Mouse (Mus musculus) MN1 (cell line): ENCODE measurements around the gene Srrt.

Source experiments
- DNase-seq: peaks from one replicate; pipeline ENCODE4 v3.0.0-alpha.2; 2016; ENCODE audit warnings: low spot score

The Srrt gene

DNA sequence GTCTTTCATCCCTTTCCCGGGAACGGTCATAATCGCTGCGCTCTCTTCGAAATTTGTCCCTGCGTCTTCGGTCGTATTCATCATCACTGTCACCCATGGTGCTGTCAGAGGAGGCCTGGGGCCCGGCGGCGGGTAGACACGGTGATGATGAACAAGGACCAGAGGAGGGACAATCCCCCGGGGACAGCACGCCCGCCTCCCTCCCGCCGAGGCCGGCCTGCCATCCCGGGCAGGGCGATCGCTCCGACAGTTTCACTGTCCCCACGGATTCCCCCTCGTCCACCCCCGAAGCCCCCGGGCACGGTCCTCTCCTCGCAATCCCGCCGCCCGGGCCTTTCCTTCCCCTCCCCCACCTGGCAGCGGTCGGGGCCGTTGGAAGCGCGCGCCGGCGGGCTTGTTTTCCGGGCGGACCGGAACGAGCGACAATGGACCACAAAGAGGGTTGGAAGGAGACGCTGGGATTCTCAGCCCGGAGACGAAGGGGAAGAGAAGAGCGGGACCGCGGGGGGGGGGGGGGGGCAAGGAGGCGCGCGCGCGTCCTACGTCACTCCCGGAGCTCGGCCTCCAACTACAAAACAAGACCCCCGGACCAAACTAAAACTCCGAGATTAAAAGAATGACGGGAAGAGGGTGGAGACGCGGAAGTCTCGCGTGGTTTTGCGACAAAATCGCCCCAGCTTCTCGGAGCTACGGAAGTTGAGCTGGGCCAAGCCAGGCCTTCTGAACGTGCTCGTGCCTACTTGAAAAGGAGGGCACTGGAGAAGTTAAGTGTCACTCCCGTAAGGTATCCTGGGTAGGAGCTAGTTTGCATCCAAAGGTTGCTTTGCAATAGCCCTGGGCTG lies at the start of gene Srrt:
Gene Srrt, minus strand, starts transcription at position 604 of the 842 bp plus-strand sequence.
- DNase-seq, result peak; percentile 98

DNA sequence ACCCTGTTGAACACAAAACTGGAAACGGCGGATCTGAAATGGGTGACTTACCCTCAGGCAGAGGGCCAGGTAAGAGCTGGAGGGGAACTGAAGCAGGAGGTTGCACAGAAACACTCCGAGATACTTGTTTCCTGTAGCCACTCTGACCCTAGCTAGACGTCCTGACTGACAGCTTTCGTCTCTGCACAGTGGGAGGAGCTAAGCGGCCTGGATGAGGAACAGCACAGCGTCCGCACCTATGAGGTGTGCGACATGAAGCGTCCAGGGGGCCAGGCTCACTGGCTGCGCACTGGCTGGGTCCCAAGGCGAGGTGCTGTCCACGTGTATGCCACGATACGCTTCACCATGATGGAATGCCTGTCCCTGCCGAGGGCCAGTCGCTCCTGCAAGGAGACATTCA lies 46.6 kb upstream of the Srrt start:
- no peak for DNase-seq

DNA sequence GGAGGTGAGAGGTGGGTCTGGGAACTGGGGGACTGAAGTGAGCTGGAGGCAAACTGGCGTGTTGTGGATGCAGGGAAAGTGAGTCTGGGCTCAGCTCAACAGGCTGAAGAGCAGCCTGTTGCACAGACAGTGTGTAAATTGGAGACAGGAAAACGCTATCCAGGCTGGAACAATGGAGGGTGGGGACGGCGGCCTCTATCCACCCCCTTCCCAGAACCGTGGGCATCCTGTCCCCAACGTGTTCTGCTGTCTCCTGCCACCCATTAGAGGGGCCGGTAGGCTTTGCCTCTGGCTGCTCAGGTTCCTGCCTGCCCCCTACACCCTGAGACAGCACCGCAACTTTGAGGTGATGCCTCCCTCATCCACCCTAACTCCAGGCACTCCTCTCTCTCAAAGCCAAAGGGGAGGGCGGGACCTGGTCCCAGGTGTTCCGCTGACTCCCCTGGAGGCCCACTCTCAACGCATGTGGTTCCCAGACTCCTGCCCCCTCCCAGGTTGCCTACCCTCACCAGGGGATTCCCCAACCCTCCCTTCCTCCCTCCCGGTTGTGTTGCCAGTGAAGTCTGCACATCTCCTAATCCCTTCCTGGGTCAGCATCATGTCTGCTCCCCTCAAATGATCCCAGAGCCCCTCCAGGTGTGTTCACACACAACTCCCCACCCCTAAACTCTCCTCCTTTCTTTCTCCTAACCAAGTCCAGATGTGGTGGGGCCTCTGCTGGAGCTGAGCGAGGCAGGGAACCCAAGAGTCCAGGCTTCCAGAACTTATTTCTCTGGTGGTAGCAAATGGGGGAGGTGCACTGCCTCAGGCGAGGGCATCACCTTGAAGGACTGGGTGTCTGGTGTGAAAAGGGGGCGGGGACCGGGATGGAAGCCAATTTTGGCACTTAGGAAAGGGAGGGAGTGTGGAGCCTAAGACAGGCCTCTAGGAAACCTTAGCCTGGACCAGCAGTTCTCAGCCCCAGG lies 44.8 kb upstream of the Srrt start:
- no peak for DNase-seq

DNA sequence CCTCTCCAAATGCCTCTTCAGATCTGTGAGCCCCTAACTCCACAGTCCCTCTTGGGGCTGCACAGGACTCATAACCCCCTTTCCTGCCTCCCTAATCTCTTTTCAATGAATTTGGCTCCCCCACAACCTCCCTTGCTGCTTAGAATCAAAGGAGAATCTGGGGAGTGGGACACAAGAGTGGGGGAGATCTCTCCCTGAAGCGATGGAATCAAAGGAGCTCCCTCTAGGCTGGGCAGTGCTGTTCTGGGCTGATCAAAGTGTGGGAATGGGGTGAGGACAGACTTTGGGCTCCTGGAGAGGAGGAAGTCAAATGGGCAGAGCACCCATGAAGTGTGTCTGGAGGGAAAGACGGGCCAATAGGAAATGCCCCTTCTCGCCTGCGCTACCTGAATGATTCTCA lies 43.9 kb upstream of the Srrt start:
- no peak for DNase-seq

GRCm38 (mm10) chr5:137351058-137351380 lies 43.5 kb upstream of the Srrt start:
- DNase-seq, result no peak

DNA sequence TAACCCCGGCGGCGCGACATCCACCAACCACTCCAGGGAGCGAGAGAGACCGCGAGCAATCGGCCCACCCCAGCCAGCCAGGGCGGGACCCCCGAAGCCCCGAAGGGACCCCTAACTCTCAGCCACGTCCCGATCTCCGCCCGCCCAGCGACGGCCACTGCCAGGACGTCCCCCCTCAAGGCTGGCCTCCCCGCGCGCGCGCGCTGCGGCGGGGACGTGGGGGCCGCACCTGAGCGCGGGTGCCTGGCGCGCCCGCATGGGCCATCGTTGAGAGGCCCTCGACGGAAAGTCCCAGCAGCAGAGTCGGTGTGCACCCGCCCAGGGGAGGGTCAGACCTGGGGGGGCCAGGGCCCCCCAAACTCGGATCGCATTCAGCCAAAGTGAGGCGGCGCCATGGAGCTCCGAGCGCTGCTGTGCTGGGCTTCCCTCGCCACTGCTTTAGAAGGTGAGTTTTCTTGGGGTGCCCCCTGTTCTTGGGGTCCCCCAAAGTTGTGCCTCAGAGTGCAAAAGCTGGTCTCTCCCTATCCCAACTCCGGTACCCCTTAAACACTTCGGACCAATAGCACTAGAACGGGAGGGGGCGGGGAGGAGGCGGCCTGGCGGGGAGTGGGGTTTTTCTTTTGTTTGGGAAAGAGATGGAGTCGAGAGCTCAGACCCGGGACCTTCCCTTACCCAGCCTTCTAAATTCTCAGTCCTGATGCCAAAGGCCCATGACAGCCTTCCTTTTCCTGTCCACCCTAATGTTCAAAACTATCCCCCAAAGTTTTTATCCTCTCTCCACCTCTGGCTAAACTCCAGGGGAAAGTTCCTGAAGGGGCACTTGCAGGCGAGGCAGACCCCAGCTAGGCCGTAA lies 43.0 kb upstream of the Srrt start:
- DNase-seq, result no peak

DNA sequence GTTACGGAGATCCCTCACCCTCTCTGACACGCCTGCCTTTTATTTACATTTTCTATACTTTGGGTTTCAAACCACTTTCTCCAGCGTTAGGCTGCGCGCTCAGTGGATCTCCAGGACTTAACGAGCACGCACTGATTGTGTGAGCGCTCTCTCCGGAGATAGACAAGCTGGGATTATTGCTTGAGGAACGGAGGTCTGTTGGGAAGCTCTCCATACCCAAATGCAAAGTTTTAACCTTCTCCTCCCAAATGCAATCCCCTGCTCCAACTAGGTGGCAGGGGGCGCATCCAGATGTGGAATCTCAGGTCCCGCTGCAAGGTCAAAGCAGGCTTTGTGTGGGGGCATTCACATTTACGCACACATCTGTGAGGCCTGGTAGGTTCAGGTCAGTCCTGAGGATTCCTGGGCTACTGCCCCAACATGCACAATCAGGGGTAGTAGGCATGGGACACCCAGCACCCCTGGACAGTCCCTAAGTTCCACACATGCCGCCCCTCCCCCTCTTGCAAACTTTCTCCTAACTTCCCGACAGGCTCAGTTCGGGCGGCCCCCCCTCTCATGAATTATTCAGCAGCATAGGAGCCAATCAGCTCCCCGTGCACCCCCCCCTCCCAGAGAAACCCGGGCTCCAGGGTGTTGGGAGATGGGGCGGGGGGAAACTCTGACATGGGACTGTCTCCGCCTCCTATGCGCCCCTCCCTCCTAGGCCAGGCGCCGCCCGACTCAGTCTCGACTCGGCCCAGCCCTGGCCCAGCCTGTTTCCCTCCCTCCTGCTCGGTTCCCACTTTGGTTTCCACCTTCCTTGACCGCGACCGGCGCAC lies 42.1 kb upstream of the Srrt start, which contains the start of gene Ephb4:
Gene Ephb4, plus strand, starts transcription at position 726 of the 821 bp plus-strand sequence.
- peak; percentile 48 for DNase-seq

DNA sequence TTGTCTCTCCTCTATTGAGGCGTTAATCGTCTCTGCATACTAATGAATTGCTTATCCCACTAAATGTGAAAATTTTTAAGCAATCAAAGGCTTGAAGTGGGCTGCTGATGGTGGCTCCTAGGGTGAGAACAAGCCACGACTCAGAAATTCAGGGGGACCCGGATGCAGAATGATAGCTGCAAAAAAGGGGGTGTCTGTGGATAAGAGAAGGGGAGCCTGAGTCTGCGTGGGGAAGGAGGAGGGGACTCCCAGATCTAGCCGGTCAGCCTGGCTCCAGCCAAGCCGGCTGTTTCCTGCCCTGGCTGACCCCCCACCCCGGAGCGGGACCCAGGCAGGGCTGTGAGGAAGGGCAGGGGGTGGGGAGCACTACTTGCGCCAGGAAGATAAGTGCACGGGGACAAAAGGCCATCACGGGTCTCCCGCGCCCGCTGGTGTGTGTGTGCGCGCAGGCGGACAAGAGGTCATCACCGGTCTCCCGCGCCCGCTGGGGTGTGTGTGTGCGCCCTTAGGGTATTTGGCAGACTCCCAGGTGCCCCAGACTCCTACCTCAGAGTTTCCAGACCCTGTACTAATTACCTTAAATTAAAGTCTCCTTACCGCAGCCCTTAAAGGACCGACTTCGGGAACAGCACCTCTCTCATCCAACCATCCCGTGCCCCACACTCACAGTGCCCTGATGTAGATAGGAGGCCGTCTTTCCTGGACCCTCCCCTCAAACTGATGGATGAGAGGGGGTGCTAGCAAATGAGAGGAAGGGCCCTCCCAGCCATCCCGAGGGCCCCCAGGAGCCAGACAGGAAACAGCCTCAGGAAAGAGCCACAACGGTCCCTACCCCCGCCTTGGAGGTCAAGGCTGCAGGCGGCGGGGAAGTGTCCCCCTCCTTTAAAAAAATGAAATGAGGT lies 41.3 kb upstream of the Srrt start:
- peak; percentile 28 for DNase-seq

GRCm38 (mm10) chr5:137347856-137348255 lies 40.4 kb upstream of the Srrt start:
- no peak for DNase-seq

GRCm38 (mm10) chr5:137346983-137347382 lies 39.5 kb upstream of the Srrt start:
- DNase-seq, result no peak

GRCm38 (mm10) chr5:137346388-137346787 lies 38.9 kb upstream of the Srrt start:
- DNase-seq, result no peak

DNA sequence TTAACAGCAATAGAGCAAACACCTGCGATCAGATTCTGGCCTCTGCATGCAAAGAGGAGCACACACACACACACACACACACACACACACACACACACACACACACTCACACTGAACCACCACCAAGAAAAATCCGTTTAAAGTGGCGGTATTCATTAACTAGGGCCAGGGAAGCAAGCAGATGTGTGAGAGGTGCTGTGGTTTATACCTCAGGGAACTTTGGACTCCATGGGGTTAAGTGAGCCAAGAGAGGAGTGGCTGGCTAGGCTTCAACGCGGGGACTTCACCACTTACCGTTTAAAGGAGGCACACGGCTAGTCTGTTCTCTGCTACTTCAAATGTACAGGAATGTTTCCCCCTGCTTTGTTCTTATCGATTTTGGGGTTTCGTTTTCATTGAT lies 38.3 kb upstream of the Srrt start:
- no peak for DNase-seq

- DNase-seq, result no peak
Observed at GRCm38 (mm10) chr5:137343869-137344268, 36.4 kb upstream of the Srrt start.

DNA sequence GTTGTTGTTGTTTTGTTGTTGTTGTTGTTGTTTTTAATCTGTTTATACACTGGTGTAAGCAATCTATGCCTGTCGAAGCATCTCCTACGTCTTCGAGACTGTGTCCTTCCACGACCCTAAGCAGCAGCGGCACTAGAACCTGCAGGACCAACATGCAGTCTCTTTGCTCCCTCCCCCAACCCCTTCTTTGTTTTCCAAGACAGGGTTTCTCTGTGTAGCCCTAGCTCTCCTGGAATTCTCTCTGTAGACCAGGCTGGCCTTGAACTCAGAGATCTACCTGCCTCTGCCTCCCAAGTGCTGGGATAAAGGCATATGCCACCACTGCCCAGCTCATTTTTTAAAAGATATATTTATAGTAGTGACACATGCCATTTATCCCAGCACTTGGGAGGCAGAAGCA lies 35.9 kb upstream of the Srrt start:
- DNase-seq, result no peak

GRCm38 (mm10) chr5:137342407-137343012 lies 35.0 kb upstream of the Srrt start:
- no peak for DNase-seq

GRCm38 (mm10) chr5:137340222-137340621 lies 32.7 kb upstream of the Srrt start:
- DNase-seq, result no peak

GRCm38 (mm10) chr5:137339290-137339979 lies 32.0 kb upstream of the Srrt start:
- no peak for DNase-seq

GRCm38 (mm10) chr5:137338663-137339289 lies 31.3 kb upstream of the Srrt start:
- DNase-seq, result peak; percentile 84
